Mouse (Mus musculus) liver, adult (tissue): Measurements from ENCODE around the gene Stx5a.

ENCODE experiments used
- GATA4 ChIP-seq: IDR thresholded peaks from 2 replicates; pipeline ENCODE4 v1.6.1; 2014; ENCODE audit warnings: mild to moderate bottlenecking, low read length; ENCODE audit not compliant: insufficient replicate concordance

The Stx5a gene

GRCm38 (mm10) chr19:8802130-8802821, 61.1 kb downstream of the Stx5a start, which contains the start of gene Zbtb3:
Gene Zbtb3 (plus strand): TSS chr19:8802555.
- peak; percentile 48; the same call in 1 of the 2 replicates for TF ChIP-seq GATA4

GRCm38 (mm10) chr19:8803204-8803780, 62.1 kb downstream of the Stx5a start:
- TF ChIP-seq GATA4: no peak

- no peak for TF ChIP-seq GATA4
Measured at GRCm38 (mm10) chr19:8803879-8804660, 62.9 kb downstream of the Stx5a start.
